Mouse (Mus musculus) CH12F3 (cell line): ENCODE measurements around the gene Cntd1.

Experiments
- in situ Hi-C: fragments of 300-500 bp; cut with MboI; formaldehyde crosslinking; loops from 2 replicates; pipeline ENCODE4 v1.14.3; 2020; ENCODE audit warnings: low sequenced_read_pairs

Gene Cntd1

DNA sequence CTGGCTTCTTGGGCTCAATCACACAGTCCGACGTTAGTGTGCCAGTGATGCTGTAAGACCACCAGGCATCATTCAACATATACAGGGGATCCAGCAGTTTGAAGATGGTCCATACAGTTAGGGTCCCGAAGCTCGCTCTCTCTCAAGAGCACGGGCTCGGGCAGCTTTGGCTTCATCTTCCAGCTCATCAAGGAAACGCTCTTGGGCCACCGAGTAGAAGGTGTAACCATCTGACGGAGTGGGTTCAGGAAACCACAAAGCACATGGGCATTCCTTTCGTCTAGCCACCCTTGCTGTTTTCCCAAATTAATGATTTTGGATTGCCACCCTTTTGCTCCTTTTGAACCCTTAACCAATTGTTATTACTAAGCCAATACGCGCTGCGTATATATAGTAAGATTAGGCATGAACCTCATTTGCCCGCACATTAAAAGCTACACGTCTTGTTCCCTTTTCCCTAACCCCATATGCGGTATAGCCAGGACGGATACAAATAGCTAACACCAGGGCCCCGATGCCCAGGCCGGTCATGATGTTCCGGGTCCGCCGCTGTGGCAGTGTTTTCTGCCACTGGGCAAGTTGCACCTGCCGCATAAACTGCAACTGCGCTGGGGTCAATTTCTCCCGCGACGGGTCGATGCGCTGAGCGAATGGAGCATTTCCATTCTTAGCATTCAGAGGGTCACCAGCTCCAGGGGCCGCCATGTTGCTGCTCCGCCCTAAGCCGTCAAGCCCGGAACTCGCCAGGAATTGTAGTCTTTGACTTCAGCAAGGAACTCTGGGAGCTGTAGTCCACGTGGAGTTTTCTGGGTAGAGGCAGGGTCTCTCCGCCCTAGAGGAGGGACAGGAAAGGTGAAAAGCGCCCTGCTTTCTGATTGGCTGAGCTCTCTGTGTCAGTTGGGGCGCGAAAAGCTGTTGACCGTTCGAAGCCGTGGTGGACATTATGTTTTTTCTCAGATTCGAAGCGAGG, at the start of gene Cntd1, which contains the start of gene Coa3:
Cntd1 (plus strand) TSS at position 790 of the 970 bp plus-strand sequence.
Coa3 (minus strand) TSS at position 892 of the 970 bp plus-strand sequence.
- in situ Hi-C loops, result no loop called here

DNA sequence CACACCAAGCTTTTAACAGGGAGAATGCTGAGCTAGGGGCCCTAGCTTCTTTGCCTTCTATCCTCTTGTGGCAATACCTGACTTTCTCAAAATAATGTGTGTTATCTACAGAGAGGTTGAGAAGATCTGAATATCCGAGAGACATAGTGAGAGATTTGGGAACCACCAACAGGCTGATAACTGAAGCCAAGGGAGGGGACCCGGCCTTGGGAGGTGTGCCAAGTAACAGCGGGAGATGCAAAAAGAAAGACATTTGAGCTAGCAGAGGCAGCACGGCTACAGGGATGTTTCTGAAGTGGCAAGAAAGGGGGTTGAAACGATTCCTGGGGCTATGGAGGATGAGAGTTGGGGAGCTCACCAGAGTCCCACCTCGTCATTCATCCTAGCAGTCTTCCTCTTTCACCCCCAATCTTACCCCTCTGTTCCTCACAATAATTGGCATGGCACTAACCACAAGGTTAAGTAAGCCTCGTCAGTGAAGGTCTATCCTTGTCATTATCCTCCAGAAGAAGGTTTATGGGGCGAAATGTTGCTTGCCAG, 49.4 kb upstream of the Cntd1 start:
- in situ Hi-C loops, result no loop called here

GRCm38 (mm10) chr11:101230061-101230511, 48.7 kb upstream of the Cntd1 start:
- in situ Hi-C loops, result no loop called here

GRCm38 (mm10) chr11:101230526-101230925, 48.3 kb upstream of the Cntd1 start:
- in situ Hi-C loops, result no loop called here

GRCm38 (mm10) chr11:101230991-101231871, 47.6 kb upstream of the Cntd1 start:
- in situ Hi-C loops, result no loop called here

GRCm38 (mm10) chr11:101232010-101232839, 46.6 kb upstream of the Cntd1 start:
- in situ Hi-C loops, result no loop called here

DNA sequence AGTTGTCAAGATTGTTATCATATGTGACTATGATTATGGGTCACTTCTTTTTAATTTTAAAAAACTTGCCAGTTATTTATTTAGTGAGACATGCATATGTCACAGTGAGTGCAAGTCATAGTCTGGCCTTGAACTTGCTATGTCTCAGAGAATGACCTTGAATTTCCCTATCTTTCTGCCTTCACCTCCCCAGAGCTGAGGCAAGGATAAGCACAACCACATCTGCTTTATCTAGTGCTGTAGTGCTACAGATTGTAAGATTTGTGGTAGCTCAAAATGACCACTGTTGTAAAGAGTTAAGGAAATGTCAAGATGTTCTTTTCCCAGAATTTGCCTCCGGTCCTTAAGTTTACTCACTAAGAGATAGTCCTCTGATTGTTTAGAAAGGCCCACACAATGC, 45.6 kb upstream of the Cntd1 start:
- in situ Hi-C loops, result no loop called here

- in situ Hi-C loops, result no loop called here
These were observed 44.7 kb upstream of the Cntd1 start for GRCm38 (mm10) chr11:101234124-101234523.

DNA sequence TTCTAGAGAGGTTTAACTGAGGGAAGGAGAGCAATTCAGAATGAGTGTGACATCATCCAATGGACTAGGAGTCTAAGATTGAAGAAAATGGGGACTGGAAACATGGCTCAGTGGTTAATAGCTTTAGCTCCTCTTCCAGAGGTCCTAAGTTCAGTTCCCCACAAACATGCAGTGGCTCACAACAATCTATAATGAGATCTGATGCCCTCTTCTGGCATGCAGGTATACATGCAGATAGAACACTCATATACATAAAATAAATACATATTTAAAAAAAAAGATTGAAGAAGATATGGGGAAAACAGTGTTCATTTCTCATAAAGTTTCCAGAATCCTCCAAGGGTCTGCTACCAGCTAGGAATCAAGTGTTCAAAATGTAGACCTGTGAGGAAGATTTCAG, 43.4 kb upstream of the Cntd1 start:
- in situ Hi-C loops, result no loop called here

- in situ Hi-C loops, result no loop called here
These were observed 42.0 kb upstream of the Cntd1 start for GRCm38 (mm10) chr11:101236782-101237181.

GRCm38 (mm10) chr11:101238071-101238647, 40.7 kb upstream of the Cntd1 start:
- in situ Hi-C loops, result no loop called here

GRCm38 (mm10) chr11:101245071-101245470, 33.7 kb upstream of the Cntd1 start:
- in situ Hi-C loops, result no loop called here

DNA sequence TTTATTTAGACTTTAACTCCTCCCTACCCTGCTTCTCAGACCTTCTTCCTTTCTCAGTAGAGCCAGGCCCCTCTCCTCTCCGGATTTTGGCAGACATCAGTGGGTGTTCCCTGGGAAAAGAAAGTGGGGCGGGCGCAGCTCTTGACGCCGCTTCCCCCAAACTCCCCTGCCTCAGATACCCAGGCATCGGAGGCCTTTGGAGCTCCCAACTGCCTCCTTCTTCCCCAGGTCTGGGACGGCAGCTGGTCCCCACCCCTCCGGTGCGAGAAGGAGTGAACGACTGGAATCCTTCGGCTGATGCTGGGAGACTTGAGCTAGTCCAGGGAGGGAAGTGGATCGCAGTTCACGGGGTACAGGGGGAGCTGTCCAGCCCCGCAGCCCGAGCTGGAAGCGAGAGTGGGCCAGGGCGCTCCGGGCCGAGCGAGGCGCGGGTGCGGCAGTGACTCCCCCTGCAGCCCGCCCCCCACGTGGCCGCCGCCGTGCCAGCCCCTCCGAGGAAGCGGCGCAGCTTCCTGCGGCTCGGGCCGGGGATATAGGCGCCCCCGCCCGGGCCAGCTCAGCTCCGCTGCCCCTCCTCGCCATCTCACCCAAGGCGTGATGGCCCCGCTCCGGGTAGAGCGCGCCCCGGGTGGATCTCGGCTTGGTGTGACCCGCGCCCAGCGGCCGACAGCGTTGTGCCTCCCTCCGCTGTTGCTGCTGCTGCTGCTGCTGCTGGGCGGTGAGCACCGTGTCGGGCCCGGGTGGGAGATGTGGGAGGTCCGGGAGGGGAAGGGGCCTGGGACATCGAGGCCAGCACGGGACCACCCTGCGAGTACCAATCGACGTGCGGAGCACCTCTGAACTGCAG, 32.7 kb upstream of the Cntd1 start, which contains the start of gene Ramp2:
Ramp2 (plus strand) TSS at position 174 of the 847 bp plus-strand sequence.
- in situ Hi-C loops, result no loop called here

DNA sequence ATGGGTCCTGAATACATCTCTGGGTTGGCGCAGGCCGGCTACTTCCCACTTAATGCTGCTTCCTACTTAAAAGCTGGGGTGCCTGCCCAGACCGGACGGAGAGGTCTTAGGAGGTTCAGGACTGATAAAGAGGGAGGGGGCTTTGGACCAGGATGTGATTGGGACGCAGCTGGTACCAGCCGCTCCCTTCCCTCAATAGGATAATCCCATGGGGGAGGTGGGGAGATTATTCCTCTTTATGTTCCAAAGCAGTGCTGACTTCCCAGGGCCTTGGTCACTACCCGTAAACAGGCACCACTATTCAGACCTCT, 32.2 kb upstream of the Cntd1 start:
- in situ Hi-C loops, result no loop called here

GRCm38 (mm10) chr11:101247521-101248030, 31.2 kb upstream of the Cntd1 start:
- in situ Hi-C loops, result no loop called here

DNA sequence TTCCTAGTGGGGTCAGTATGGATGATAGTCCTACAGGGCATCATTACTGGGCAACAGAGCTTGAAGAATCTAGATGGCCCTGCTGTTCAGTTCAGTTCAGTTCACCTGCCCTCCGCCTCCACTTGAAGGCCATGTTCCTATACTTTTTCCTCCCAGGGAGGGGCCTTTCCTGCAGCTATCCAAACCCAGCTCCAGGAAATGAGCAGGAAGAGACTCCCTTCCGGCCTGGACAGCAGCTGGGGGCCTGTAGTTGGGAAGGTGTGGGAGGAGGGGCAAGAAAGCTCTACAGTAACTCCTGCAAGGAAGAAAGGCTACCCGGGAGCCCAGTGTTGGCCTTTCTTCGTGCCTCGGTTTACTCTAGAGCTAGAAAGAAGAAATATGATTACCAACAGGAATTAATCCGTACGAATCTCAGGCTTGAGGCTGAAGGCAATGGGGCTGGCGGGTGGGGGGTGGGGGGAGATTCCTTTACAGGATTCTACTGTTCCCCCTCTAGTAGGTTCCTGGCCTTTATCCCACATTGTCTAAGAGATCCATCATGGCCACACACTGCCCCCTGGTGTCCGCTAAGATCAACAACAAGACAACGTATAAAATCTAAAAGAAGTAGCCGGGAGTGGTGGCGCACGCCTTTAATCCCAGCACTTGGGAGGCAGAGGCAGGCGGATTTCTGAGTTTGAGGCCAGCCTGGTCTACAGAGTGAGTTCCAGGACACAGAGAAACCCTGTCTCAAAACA, 30.4 kb upstream of the Cntd1 start:
- in situ Hi-C loops, result no loop called here

GRCm38 (mm10) chr11:101251031-101251430, 27.8 kb upstream of the Cntd1 start:
- in situ Hi-C loops, result loop anchor here (5.0 kb wide), 1 partner anchor 34 kb away; no protein-coding TSS in a partner anchor

DNA sequence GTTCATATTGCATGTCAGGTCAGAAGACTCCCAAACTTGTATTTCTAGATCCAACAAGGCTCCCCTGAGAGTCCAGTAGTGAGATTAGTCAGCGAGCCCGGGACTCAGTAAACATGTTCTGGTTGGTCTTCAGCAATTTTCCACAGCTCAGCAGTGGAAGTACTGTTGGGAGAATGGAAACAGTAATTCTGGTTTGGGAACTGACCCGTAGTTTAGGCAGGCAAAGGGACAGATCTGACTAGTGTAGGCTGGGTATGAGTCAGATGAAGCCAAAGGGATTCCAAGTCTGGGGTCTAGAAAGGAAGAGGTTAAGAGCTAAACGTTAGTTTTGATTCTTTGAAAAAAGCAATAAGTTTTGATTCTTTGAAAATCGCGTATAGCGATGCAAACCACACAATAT, 25.9 kb upstream of the Cntd1 start:
- in situ Hi-C loops, result loop anchor here (5.0 kb wide), 1 partner anchor 36 kb away; no protein-coding TSS in a partner anchor
